Mouse (Mus musculus): Measurements from ENCODE around the gene Qsox2.

Qsox2 gene

GRCm38 (mm10) chr2:26227788-26228187, 9.5 kb downstream of the Qsox2 start:
- peak; percentile 38 to 77 for DNase-seq (ENCODE audit: inconsistent age in 2 of 2, low spot score in 1 of 2)

GRCm38 (mm10) chr2:26225242-26225641, 12.1 kb downstream of the Qsox2 start:
- no peak for DNase-seq (ENCODE audit: inconsistent age in 2 of 2, low spot score in 1 of 2)

GRCm38 (mm10) chr2:26223961-26224360, 13.4 kb downstream of the Qsox2 start:
- DNase-seq (ENCODE audit: inconsistent age in 2 of 2, low spot score in 1 of 2) = no peak

- DNase-seq (ENCODE audit: inconsistent age in 2 of 2, low spot score in 1 of 2) = peak; percentile 44 to 79
These were observed 22.8 kb downstream of the Qsox2 start for GRCm38 (mm10) chr2:26214526-26214925.

GRCm38 (mm10) chr2:26209566-26209965, 27.8 kb downstream of the Qsox2 start:
- DNase-seq (ENCODE audit: inconsistent age in 2 of 2, low spot score in 1 of 2) = no peak

GRCm38 (mm10) chr2:26208126-26208789, 29.1 kb downstream of the Qsox2 start, which contains the start of gene Lhx3:
Gene Lhx3, minus strand, starts transcription at chr2:26208289.
- peak; percentile 91 to 97 for DNase-seq (ENCODE audit: inconsistent age in 2 of 2, low spot score in 1 of 2)

- peak in 1 of 2 experiments; percentile 60 for DNase-seq (ENCODE audit: inconsistent age in 2 of 2, low spot score in 1 of 2)
These were observed 29.8 kb downstream of the Qsox2 start for GRCm38 (mm10) chr2:26207559-26207958.

- DNase-seq (ENCODE audit: inconsistent age in 2 of 2, low spot score in 1 of 2) = no peak
These were observed 31.6 kb downstream of the Qsox2 start for GRCm38 (mm10) chr2:26205761-26206160.

GRCm38 (mm10) chr2:26205126-26205525, 32.2 kb downstream of the Qsox2 start:
- DNase-seq (ENCODE audit: inconsistent age in 2 of 2, low spot score in 1 of 2) = peak; percentile 37 to 77

- peak; percentile 59 to 86 for DNase-seq (ENCODE audit: inconsistent age in 2 of 2, low spot score in 1 of 2)
These were observed 34.4 kb downstream of the Qsox2 start for GRCm38 (mm10) chr2:26202849-26203475.

GRCm38 (mm10) chr2:26201926-26202848, 35.1 kb downstream of the Qsox2 start:
- DNase-seq (ENCODE audit: inconsistent age in 2 of 2, low spot score in 1 of 2) = peak; percentile 19 to 63

- no peak for DNase-seq (ENCODE audit: inconsistent age in 2 of 2, low spot score in 1 of 2)
These were observed 38.8 kb downstream of the Qsox2 start for GRCm38 (mm10) chr2:26198488-26198887.

- DNase-seq (ENCODE audit: inconsistent age in 2 of 2, low spot score in 1 of 2) = peak in 1 of 2 experiments; percentile 25
These were observed 42.6 kb downstream of the Qsox2 start for GRCm38 (mm10) chr2:26194552-26195339.

- peak in 1 of 2 experiments; percentile 37 for DNase-seq (ENCODE audit: inconsistent age in 2 of 2, low spot score in 1 of 2)
These were observed 48.8 kb downstream of the Qsox2 start for GRCm38 (mm10) chr2:26188517-26188916.

GRCm38 (mm10) chr2:26184352-26184751, 53.0 kb downstream of the Qsox2 start:
- DNase-seq (ENCODE audit: inconsistent age in 2 of 2, low spot score in 1 of 2) = peak; percentile 77 to 91

- DNase-seq (ENCODE audit: inconsistent age in 2 of 2, low spot score in 1 of 2) = peak; percentile 57 to 83
These were observed 54.7 kb downstream of the Qsox2 start for GRCm38 (mm10) chr2:26182646-26183045.

- DNase-seq (ENCODE audit: inconsistent age in 2 of 2, low spot score in 1 of 2) = no peak
These were observed 60.1 kb downstream of the Qsox2 start for GRCm38 (mm10) chr2:26177189-26177588.

- no peak for DNase-seq (ENCODE audit: inconsistent age in 2 of 2, low spot score in 1 of 2)
These were observed 60.6 kb downstream of the Qsox2 start for GRCm38 (mm10) chr2:26176731-26177130.

- DNase-seq (ENCODE audit: inconsistent age in 2 of 2, low spot score in 1 of 2) = peak; percentile 76 to 89
These were observed 62.1 kb downstream of the Qsox2 start for GRCm38 (mm10) chr2:26175191-26175590.

GRCm38 (mm10) chr2:26172166-26172565, 65.2 kb downstream of the Qsox2 start:
- DNase-seq (ENCODE audit: inconsistent age in 2 of 2, low spot score in 1 of 2) = no peak

GRCm38 (mm10) chr2:26170376-26170775, 66.9 kb downstream of the Qsox2 start:
- DNase-seq (ENCODE audit: inconsistent age in 2 of 2, low spot score in 1 of 2) = no peak
